Mouse (Mus musculus): ENCODE results near the gene Cyp4b1. TPM values are rescaled to one million over a fixed set of nuclear protein-coding genes. Genes with fewer than 3 reads are reported as not detected.
"Not testable (repeated sequence)": the region's sequence is repeated elsewhere in the genome, so short reads cannot be mapped to it uniquely, and the experiment has no call there.

The Cyp4b1 gene
- total and polyA plus RNA-seq, 3 experiments, result not detected

- DNase-seq (ENCODE audit: low spot score), result no peak
- no peak for ATAC-seq (ENCODE audit: extremely low read depth, insufficient number of reproducible peaks, low FRiP score, poor library complexity, severe bottlenecking)
- Histone ChIP-seq H3K4me3 (ENCODE audit: low read depth, low read length) (no peak overlapping the region), H3K36me3 (replicated peaks) (no peaks in the 10 kb centered on the region), H3K4me1 (ENCODE audit: insufficient read depth, low read depth, low read length) (no peaks in the 10 kb centered on the region), H3K27me3 (ENCODE audit: insufficient read depth, low read length) (no peaks in the 10 kb centered on the region), H3K9me3 (replicated peaks) (no peaks in the 10 kb centered on the region)
- TF ChIP-seq TAL1 (conservative IDR thresholded peaks at IDR 0.05; ENCODE audit: low read depth, low read length) (no peak), GATA2 (IDR thresholded peaks at IDR 0.05; ENCODE audit: borderline replicate concordance, low read depth, low read length) (no peak), POLR2AphosphoS5 (IDR thresholded peaks at IDR 0.05; ENCODE audit: insufficient replicate concordance, low read depth, low read length) (no peak), GATA1 (IDR thresholded peaks at IDR 0.05; ENCODE audit: borderline replicate concordance, low read length) (no peak), CTCF (IDR thresholded peaks at IDR 0.05; ENCODE audit: low read depth, low read length) (no peak)
Observed at GRCm38 (mm10) chr4:115650866-115651265, 3.3 kb upstream of the Cyp4b1 start.

DNA sequence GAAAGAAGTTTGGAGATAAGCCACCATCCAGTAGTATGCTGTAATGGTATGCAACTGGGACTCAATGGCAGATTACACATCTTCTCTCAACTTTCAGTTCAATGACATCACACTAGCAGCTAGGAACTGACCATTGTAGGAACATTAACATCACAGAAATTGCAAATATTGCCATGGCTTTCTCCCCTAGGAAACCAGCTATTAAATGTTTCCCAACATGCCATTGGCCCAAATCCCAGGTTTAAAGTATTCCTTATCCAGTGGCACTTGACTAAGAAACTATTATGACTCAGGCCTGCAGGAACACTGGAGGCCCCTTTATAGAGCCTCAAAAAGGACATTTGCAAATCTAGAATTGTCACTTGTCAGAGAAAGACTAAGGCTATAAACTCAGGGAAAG lies 1.8 kb upstream of the Cyp4b1 start:
- no peaks in the 10 kb centered on the region for H3K4me1 ChIP-seq (ENCODE audit: insufficient read depth, low read depth, low read length)
- TF ChIP-seq GATA2 (IDR thresholded peaks at IDR 0.05; ENCODE audit: borderline replicate concordance, low read depth, low read length), result no peak
- TF ChIP-seq POLR2AphosphoS5 (IDR thresholded peaks at IDR 0.05; ENCODE audit: insufficient replicate concordance, low read depth, low read length), result no peak
- TF ChIP-seq CTCF (IDR thresholded peaks at IDR 0.05; ENCODE audit: low read depth, low read length), result no peak
- no peak for TF ChIP-seq TAL1 (conservative IDR thresholded peaks at IDR 0.05; ENCODE audit: low read depth, low read length)
- TF ChIP-seq GATA1 (IDR thresholded peaks at IDR 0.05; ENCODE audit: borderline replicate concordance, low read length), result no peak
- ATAC-seq (ENCODE audit: extremely low read depth, insufficient number of reproducible peaks, low FRiP score, poor library complexity, severe bottlenecking) (no peak), DNase-seq (ENCODE audit: low spot score) (no peak)
- no peaks in the 10 kb centered on the region for H3K36me3 ChIP-seq (replicated peaks)
- H3K27me3 ChIP-seq (ENCODE audit: insufficient read depth, low read length), result no peaks in the 10 kb centered on the region
- no peak overlapping the region for H3K4me3 ChIP-seq (ENCODE audit: low read depth, low read length)
- H3K9me3 ChIP-seq (replicated peaks), result no peaks in the 10 kb centered on the region

GRCm38 (mm10) chr4:115648752-115649151 lies 1.2 kb upstream of the Cyp4b1 start:
- Histone ChIP-seq H3K4me1 (ENCODE audit: insufficient read depth, low read depth, low read length) (no peaks in the 10 kb centered on the region), H3K27me3 (ENCODE audit: insufficient read depth, low read length) (no peaks in the 10 kb centered on the region), H3K36me3 (replicated peaks) (no peaks in the 10 kb centered on the region), H3K4me3 (ENCODE audit: low read depth, low read length) (no peak overlapping the region), H3K9me3 (replicated peaks) (no peaks in the 10 kb centered on the region)
- no peak for TF ChIP-seq POLR2AphosphoS5 (IDR thresholded peaks at IDR 0.05; ENCODE audit: insufficient replicate concordance, low read depth, low read length)
- no peak for TF ChIP-seq TAL1 (conservative IDR thresholded peaks at IDR 0.05; ENCODE audit: low read depth, low read length)
- no peak for TF ChIP-seq GATA1 (IDR thresholded peaks at IDR 0.05; ENCODE audit: borderline replicate concordance, low read length)
- no peak for TF ChIP-seq GATA2 (IDR thresholded peaks at IDR 0.05; ENCODE audit: borderline replicate concordance, low read depth, low read length)
- TF ChIP-seq CTCF (IDR thresholded peaks at IDR 0.05; ENCODE audit: low read depth, low read length), result no peak
- ATAC-seq (ENCODE audit: extremely low read depth, insufficient number of reproducible peaks, low FRiP score, poor library complexity, severe bottlenecking) (no peak), DNase-seq (ENCODE audit: low spot score) (no peak)

DNA sequence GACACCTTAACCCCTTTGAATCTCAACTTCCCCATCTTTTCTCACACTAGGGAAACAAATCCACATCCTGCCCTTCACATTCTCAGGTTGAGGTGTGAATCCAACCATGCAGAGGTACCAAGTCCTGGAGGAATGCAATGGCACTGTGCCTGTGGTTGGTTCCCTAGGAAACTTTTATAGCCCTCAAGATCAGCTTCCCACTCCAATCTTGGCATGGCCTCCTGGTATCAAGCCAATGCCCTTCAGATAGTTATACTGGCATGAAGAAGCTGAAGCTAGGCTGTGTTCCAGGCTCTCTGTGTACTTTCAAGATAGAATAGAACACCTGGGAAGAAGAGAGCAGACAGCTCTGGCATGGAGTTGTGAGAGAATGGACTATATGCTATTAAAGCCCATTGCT lies 2.2 kb downstream of the Cyp4b1 start:
- H3K4me3 ChIP-seq (ENCODE audit: low read depth, low read length), result no peak overlapping the region
- DNase-seq (ENCODE audit: low spot score) (no peak), ATAC-seq (ENCODE audit: extremely low read depth, insufficient number of reproducible peaks, low FRiP score, poor library complexity, severe bottlenecking) (no peak)
- no peaks in the 10 kb centered on the region for H3K36me3 ChIP-seq (replicated peaks)
- no peaks in the 10 kb centered on the region for H3K27me3 ChIP-seq (ENCODE audit: insufficient read depth, low read length)
- H3K4me1 ChIP-seq (ENCODE audit: insufficient read depth, low read depth, low read length), result no peaks in the 10 kb centered on the region
- no peak for TF ChIP-seq GATA1 (IDR thresholded peaks at IDR 0.05; ENCODE audit: borderline replicate concordance, low read length)
- TF ChIP-seq POLR2AphosphoS5 (IDR thresholded peaks at IDR 0.05; ENCODE audit: insufficient replicate concordance, low read depth, low read length), result no peak
- no peak for TF ChIP-seq CTCF (IDR thresholded peaks at IDR 0.05; ENCODE audit: low read depth, low read length)
- TF ChIP-seq GATA2 (IDR thresholded peaks at IDR 0.05; ENCODE audit: borderline replicate concordance, low read depth, low read length), result no peak
- TF ChIP-seq TAL1 (conservative IDR thresholded peaks at IDR 0.05; ENCODE audit: low read depth, low read length), result no peak
- H3K9me3 ChIP-seq (replicated peaks), result no peaks in the 10 kb centered on the region

DNA sequence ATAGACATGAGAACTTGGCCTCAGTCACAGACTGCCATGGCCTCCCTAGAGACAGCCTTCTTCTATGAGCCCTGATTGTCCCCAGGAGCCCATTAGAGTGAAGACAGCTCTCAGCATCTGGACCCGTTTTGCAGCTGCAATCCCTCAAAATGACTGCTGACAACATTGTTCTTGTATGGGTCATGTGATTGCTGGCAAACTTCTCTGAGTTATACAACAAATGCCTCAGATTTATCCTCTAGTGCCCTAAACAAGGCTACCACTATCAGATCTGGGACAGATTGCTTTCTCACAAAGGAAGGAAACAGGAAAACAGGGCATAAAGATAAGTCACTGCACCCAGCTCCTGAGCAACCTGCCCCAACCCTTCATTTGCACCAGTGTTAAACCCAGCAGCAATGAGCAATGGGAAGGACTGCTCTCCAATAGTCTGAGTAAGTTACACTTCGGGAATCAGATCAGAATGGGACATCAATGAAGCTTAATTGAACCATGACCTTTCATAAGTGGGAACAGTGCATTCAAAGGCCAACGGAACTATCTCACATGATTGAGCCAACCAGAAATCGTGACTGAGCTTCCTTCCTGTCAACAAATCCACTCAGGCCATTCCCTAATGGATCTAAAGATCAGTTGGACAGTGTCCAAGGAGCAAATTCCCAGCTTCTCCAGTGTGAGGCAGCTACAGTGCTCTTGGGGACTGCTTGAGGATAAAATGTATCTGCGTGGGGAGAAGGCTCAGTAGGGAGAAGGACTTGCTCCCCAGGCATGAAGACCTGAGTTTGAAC lies 4.4 kb downstream of the Cyp4b1 start:
- ATAC-seq (ENCODE audit: extremely low read depth, insufficient number of reproducible peaks, low FRiP score, poor library complexity, severe bottlenecking) (no peak), DNase-seq (ENCODE audit: low spot score) (no peak)
- Histone ChIP-seq H3K4me1 (ENCODE audit: insufficient read depth, low read depth, low read length) (no peaks in the 10 kb centered on the region), H3K9me3 (replicated peaks) (no peaks in the 10 kb centered on the region), H3K36me3 (replicated peaks) (no peaks in the 10 kb centered on the region), H3K27me3 (ENCODE audit: insufficient read depth, low read length) (no peaks in the 10 kb centered on the region), H3K4me3 (ENCODE audit: low read depth, low read length) (no peak overlapping the region)
- TF ChIP-seq GATA1 (IDR thresholded peaks at IDR 0.05; ENCODE audit: borderline replicate concordance, low read length), result no peak
- no peak for TF ChIP-seq POLR2AphosphoS5 (IDR thresholded peaks at IDR 0.05; ENCODE audit: insufficient replicate concordance, low read depth, low read length)

DNA sequence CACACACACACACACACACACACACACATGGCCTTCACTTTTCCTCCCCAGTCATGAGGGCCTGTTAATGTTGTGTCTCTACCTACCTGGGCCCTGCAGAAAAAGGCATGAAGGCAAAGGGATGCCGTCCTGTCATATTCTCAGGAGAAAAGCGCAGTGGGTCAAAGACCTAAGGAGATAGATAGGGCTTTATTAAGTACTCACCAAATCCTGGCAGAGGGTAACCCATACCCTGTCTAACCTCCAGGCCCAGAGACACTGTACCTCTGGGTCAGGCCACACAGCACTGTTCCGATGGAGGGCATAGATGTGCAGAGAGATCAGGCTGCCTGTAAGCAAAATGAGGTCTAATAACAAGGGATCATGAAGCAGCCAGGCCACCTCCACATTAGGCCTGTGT lies 22.0 kb downstream of the Cyp4b1 start:
- not testable (repeated sequence) for H3K36me3 ChIP-seq (replicated peaks); DNase-seq (ENCODE audit: low spot score); H3K9me3 ChIP-seq (replicated peaks); H3K27me3 ChIP-seq (ENCODE audit: insufficient read depth, low read length); H3K4me3 ChIP-seq (ENCODE audit: low read depth, low read length); ATAC-seq (ENCODE audit: extremely low read depth, insufficient number of reproducible peaks, low FRiP score, poor library complexity, severe bottlenecking); H3K4me1 ChIP-seq (ENCODE audit: insufficient read depth, low read depth, low read length)

DNA sequence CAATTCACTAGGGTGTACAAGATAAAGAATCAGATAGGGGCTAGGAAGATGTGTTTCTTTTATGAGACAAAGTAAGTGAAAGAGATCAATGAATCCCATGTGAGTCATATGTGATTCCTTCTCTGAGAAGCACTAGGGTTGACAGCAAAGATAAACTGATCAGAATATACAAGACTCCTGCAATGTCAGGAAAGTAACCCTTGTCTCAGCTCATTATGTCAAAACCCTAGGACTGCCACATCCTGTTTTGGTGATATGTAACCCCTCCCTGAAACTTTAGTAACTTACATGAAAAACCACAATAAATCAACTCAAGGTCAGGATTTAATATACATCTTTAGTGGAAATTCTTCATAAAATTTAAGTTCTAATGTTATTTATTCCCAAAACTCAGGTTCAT lies 33.5 kb downstream of the Cyp4b1 start:
- DNase-seq (ENCODE audit: low spot score), result no peak
- no peak overlapping the region for H3K4me3 ChIP-seq (ENCODE audit: low read depth, low read length)
- TF ChIP-seq GATA2 (IDR thresholded peaks at IDR 0.05; ENCODE audit: borderline replicate concordance, low read depth, low read length) (no peak), GATA1 (IDR thresholded peaks at IDR 0.05; ENCODE audit: borderline replicate concordance, low read length) (no peak), CTCF (IDR thresholded peaks at IDR 0.05; ENCODE audit: low read depth, low read length) (no peak), POLR2AphosphoS5 (IDR thresholded peaks at IDR 0.05; ENCODE audit: insufficient replicate concordance, low read depth, low read length) (no peak), TAL1 (conservative IDR thresholded peaks at IDR 0.05; ENCODE audit: low read depth, low read length) (no peak)
- H3K9me3 ChIP-seq (replicated peaks), result no peaks in the 10 kb centered on the region
- no peaks in the 10 kb centered on the region for H3K27me3 ChIP-seq (ENCODE audit: insufficient read depth, low read length)
- H3K4me1 ChIP-seq (ENCODE audit: insufficient read depth, low read depth, low read length), result no peaks in the 10 kb centered on the region
- no peaks in the 10 kb centered on the region for H3K36me3 ChIP-seq (replicated peaks)
- ATAC-seq (ENCODE audit: extremely low read depth, insufficient number of reproducible peaks, low FRiP score, poor library complexity, severe bottlenecking), result no peak

DNA sequence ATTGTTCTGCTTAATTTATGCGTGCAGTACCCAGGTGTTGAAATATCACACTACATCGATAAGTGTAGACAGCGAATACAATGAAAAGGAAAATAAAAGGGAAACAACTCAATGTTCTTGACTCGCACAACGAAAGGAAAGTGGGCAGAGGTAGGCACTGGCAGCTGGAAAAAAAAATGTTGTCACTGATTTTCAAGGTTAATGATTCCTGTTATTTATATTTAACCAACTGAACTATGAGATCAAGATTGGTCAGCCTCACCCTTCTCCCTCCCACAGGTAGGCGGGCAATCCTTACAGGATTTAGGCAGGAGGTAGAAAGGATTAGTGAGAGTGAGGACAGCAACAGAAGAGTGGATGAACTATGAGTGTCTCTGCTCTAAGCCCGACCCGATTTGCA lies 46.9 kb downstream of the Cyp4b1 start, which contains the start of gene Cyp4a32:
Cyp4a32 (plus strand) TSS at position 359 of the 400 bp plus-strand sequence.
- not testable (repeated sequence) for H3K4me1 ChIP-seq (ENCODE audit: insufficient read depth, low read depth, low read length); H3K4me3 ChIP-seq (ENCODE audit: low read depth, low read length); H3K9me3 ChIP-seq (replicated peaks); H3K36me3 ChIP-seq (replicated peaks); H3K27me3 ChIP-seq (ENCODE audit: insufficient read depth, low read length); DNase-seq (ENCODE audit: low spot score); ATAC-seq (ENCODE audit: extremely low read depth, insufficient number of reproducible peaks, low FRiP score, poor library complexity, severe bottlenecking)
